Mouse (Mus musculus) A20 (cell line): Measurements from ENCODE around the gene Elp1.

Source experiments
- DNase-seq: peaks from one replicate; pipeline ENCODE4 v3.0.0-alpha.2; 2011; ENCODE audit warnings: low read depth, low spot score

The Elp1 gene

GRCm38 (mm10) chr4:56801907-56802668 lies at the start of gene Elp1, which contains the start of gene Fam206a:
Gene Elp1, minus strand, starts transcription at chr4:56802331.
Gene Fam206a, plus strand, starts transcription at chr4:56802345.
- DNase-seq, result peak; percentile 96

GRCm38 (mm10) chr4:56850724-56851123 lies 48.6 kb upstream of the Elp1 start:
- no peak for DNase-seq

- no peak for DNase-seq
Measured at GRCm38 (mm10) chr4:56848044-56848443, 45.9 kb upstream of the Elp1 start.

GRCm38 (mm10) chr4:56847400-56847799 lies 45.3 kb upstream of the Elp1 start:
- no peak for DNase-seq

GRCm38 (mm10) chr4:56845896-56846533 lies 43.9 kb upstream of the Elp1 start:
- DNase-seq, result no peak

GRCm38 (mm10) chr4:56844911-56845310 lies 42.8 kb upstream of the Elp1 start:
- peak; percentile 29 for DNase-seq

- DNase-seq, result peak; percentile 10
Measured at GRCm38 (mm10) chr4:56843963-56844362, 41.8 kb upstream of the Elp1 start.

GRCm38 (mm10) chr4:56842501-56842900 lies 40.4 kb upstream of the Elp1 start:
- peak; percentile 84 for DNase-seq

GRCm38 (mm10) chr4:56840297-56840696 lies 38.2 kb upstream of the Elp1 start:
- no peak for DNase-seq

GRCm38 (mm10) chr4:56837661-56838060 lies 35.5 kb upstream of the Elp1 start:
- no peak for DNase-seq

- DNase-seq, result no peak
Measured at GRCm38 (mm10) chr4:56831998-56832397, 29.9 kb upstream of the Elp1 start.

- DNase-seq, result no peak
Measured at GRCm38 (mm10) chr4:56831013-56831609, 29.0 kb upstream of the Elp1 start.

- DNase-seq, result no peak
Measured at GRCm38 (mm10) chr4:56829511-56829921, 27.4 kb upstream of the Elp1 start.

- DNase-seq, result peak; percentile 36
Measured at GRCm38 (mm10) chr4:56828932-56829331, 26.8 kb upstream of the Elp1 start.

GRCm38 (mm10) chr4:56824231-56824630 lies 22.1 kb upstream of the Elp1 start:
- no peak for DNase-seq

GRCm38 (mm10) chr4:56820017-56820550 lies 18.0 kb upstream of the Elp1 start:
- peak; percentile 42 for DNase-seq

- no peak for DNase-seq
Measured at GRCm38 (mm10) chr4:56815131-56815530, 13.0 kb upstream of the Elp1 start.

GRCm38 (mm10) chr4:56812096-56812495 lies 10.0 kb upstream of the Elp1 start:
- DNase-seq, result no peak

GRCm38 (mm10) chr4:56811642-56812041 lies 9.5 kb upstream of the Elp1 start:
- no peak for DNase-seq

- DNase-seq, result no peak
Measured at GRCm38 (mm10) chr4:56809050-56809449, 6.9 kb upstream of the Elp1 start.

- DNase-seq, result no peak
Measured at GRCm38 (mm10) chr4:56802669-56803150, 579 bp upstream of the Elp1 start.

GRCm38 (mm10) chr4:56791373-56791772 lies 10.8 kb downstream of the Elp1 start:
- peak; percentile 40 for DNase-seq
